Mouse (Mus musculus) stomach, embryonic 15.5 days (tissue): ENCODE measurements at regions not wholly inside any gene's neighbourhood (a gene's known extent, or its start where the extent isn't known, plus 50 kb on each side); places are given as distances from the start of the nearest gene placed in this dataset.

ENCODE experiments used
- ATAC-seq: fragments of 200-750 bp; cut with Nextera tagmentation; 2 replicates; pipeline ENCODE4 v1.8.0; 2017; ENCODE audit warnings: low read depth, moderate number of reproducible peaks, moderate TSS enrichment; ENCODE audit not compliant: insufficient read depth, low FRiP score
- H3K27ac ChIP-seq: fragments of 300-500 bp; sonication (generic); 2 replicates; pipeline ENCODE4 v1.5.1; 2015; ENCODE audit warnings: mild to moderate bottlenecking, inconsistent platforms
- H3K27me3 ChIP-seq: fragments of 300-500 bp; sonication (generic); replicated peaks from 2 replicates; pipeline ENCODE4 v1.6.1; 2015; ENCODE audit warnings: inconsistent platforms
- H3K36me3 ChIP-seq: fragments of 300-500 bp; sonication (generic); 2 replicates; pipeline ENCODE4 v1.6.1; 2015; ENCODE audit warnings: inconsistent platforms
- H3K4me1 ChIP-seq: fragments of 300-500 bp; sonication (generic); 2 replicates; pipeline ENCODE4 v1.6.1; 2015; ENCODE audit warnings: inconsistent platforms
- H3K4me2 ChIP-seq: fragments of 300-500 bp; sonication (generic); 2 replicates; pipeline ENCODE4 v1.6.1; 2015; ENCODE audit warnings: mild to moderate bottlenecking, inconsistent platforms
- H3K4me3 ChIP-seq: fragments of 300-500 bp; sonication (generic); replicated peaks from 2 replicates; pipeline ENCODE4 v1.5.1; 2015; ENCODE audit warnings: inconsistent platforms
- H3K9ac ChIP-seq: fragments of 300-500 bp; sonication (generic); 2 replicates; pipeline ENCODE4 v1.6.1; 2015; ENCODE audit warnings: inconsistent platforms
- H3K9me3 ChIP-seq: fragments of 300-500 bp; sonication (generic); 2 replicates; pipeline ENCODE4 v1.6.1; 2016; ENCODE audit warnings: inconsistent platforms
- WGBS: fragments of 180-500 bp; shearing (Covaris S2); methylation state at CpG from one replicate; pipeline ENCODE4 v1.1.7; 2015; 5-methylcytosine and 5-hydroxymethylcytosine counted together

GRCm38 (mm10) chr7:71457409-71458103 is 106.3 kb upstream of the Gm10295 start:
- Histone ChIP-seq H3K36me3 (no peaks in the 10 kb centered on the region), H3K9me3 (no peaks in the 10 kb centered on the region), H3K4me1 (no peaks in the 10 kb centered on the region), H3K27me3 (no peaks in the 10 kb centered on the region), H3K27ac (no peak overlapping the region), H3K9ac (no peak overlapping the region), H3K4me2 (no peak overlapping the region), H3K4me3 (no peak overlapping the region)
- 76% methylated on average over 4 of the region's 4 CpGs for WGBS
- ATAC-seq = no peak

- WGBS = 55% methylated on average over 13 of the region's 13 CpGs
- no peak for ATAC-seq
- Histone ChIP-seq H3K27ac (no peak overlapping the region), H3K4me1 (no peaks in the 10 kb centered on the region), H3K36me3 (no peaks in the 10 kb centered on the region), H3K9ac (no peak overlapping the region), H3K4me3 (no peak overlapping the region), H3K4me2 (peak overlapping the region; percentile 9), H3K9me3 (no peaks in the 10 kb centered on the region), H3K27me3 (no peaks in the 10 kb centered on the region)
Measured at GRCm38 (mm10) chr7:71456421-71456820, 105.1 kb upstream of the Gm10295 start.

- 87% methylated on average over 11 of the region's 11 CpGs for WGBS
- no peaks in the 10 kb centered on the region for H3K4me1 ChIP-seq
- H3K4me3 ChIP-seq = no peak overlapping the region
- H3K27ac ChIP-seq = no peak overlapping the region
- no peak overlapping the region for H3K9ac ChIP-seq
- ATAC-seq = no peak
- no peaks in the 10 kb centered on the region for H3K9me3 ChIP-seq
- no peaks in the 10 kb centered on the region for H3K36me3 ChIP-seq
- H3K4me2 ChIP-seq = no peak overlapping the region
- H3K27me3 ChIP-seq = no peaks in the 10 kb centered on the region
Measured at GRCm38 (mm10) chr7:71440330-71441240, 89.3 kb upstream of the Gm10295 start.

GRCm38 (mm10) chr7:71425982-71426381 is 74.7 kb upstream of the Gm10295 start:
- no peak for ATAC-seq
- Histone ChIP-seq H3K4me3 (no peak overlapping the region), H3K4me2 (no peak overlapping the region), H3K9ac (no peak overlapping the region), H3K27ac (no peak overlapping the region), H3K27me3 (no peaks in the 10 kb centered on the region), H3K4me1 (no peaks in the 10 kb centered on the region), H3K9me3 (no peaks in the 10 kb centered on the region), H3K36me3 (no peaks in the 10 kb centered on the region)
- 41% methylated on average over 2 of the region's 2 CpGs for WGBS

- H3K27ac ChIP-seq = no peak overlapping the region
- ATAC-seq = no peak
- WGBS = 48% methylated on average over 5 of the region's 5 CpGs
- no peak overlapping the region for H3K4me3 ChIP-seq
- no peak overlapping the region for H3K9ac ChIP-seq
- H3K4me1 ChIP-seq = no peaks in the 10 kb centered on the region
- H3K27me3 ChIP-seq = no peaks in the 10 kb centered on the region
- H3K36me3 ChIP-seq = no peaks in the 10 kb centered on the region
- no peak overlapping the region for H3K4me2 ChIP-seq
- H3K9me3 ChIP-seq = no peaks in the 10 kb centered on the region
Measured at GRCm38 (mm10) chr7:71419261-71419660, 68.0 kb upstream of the Gm10295 start.

- Histone ChIP-seq H3K4me3 (no peak overlapping the region), H3K4me2 (no peak overlapping the region), H3K27ac (no peak overlapping the region), H3K9ac (no peak overlapping the region), H3K27me3 (no peaks in the 10 kb centered on the region), H3K36me3 (no peaks in the 10 kb centered on the region), H3K4me1 (no peaks in the 10 kb centered on the region), H3K9me3 (no peaks in the 10 kb centered on the region)
- ATAC-seq = peak; percentile 60; the same call in 1 of the 2 replicates
- 48% methylated on average over 3 of the region's 3 CpGs for WGBS
Measured at GRCm38 (mm10) chr7:71418856-71419255, 67.6 kb upstream of the Gm10295 start.

GRCm38 (mm10) chr7:71414756-71415155 is 63.5 kb upstream of the Gm10295 start:
- no peak for ATAC-seq
- WGBS = 69% methylated on average over 2 of the region's 2 CpGs

GRCm38 (mm10) chr7:71413121-71413520 is 61.8 kb upstream of the Gm10295 start:
- H3K9me3 ChIP-seq = no peaks in the 10 kb centered on the region
- ATAC-seq = no peak
- H3K36me3 ChIP-seq = no peaks in the 10 kb centered on the region
- no peak overlapping the region for H3K27ac ChIP-seq
- H3K9ac ChIP-seq = no peak overlapping the region
- H3K4me3 ChIP-seq = no peak overlapping the region
- H3K4me1 ChIP-seq = peaks cover 12% of the 10 kb centered on the region
- no peaks in the 10 kb centered on the region for H3K27me3 ChIP-seq
- no peak overlapping the region for H3K4me2 ChIP-seq
- WGBS = 66% methylated on average over 6 of the region's 6 CpGs

More at GRCm38 (mm10) chr7:71414756-71415155, 63.5 kb upstream of the Gm10295 start:
- H3K9ac ChIP-seq = no peak overlapping the region
- H3K4me2 ChIP-seq = no peak overlapping the region
- peaks cover 11% of the 10 kb centered on the region for H3K4me1 ChIP-seq
- no peaks in the 10 kb centered on the region for H3K27me3 ChIP-seq
- H3K27ac ChIP-seq = no peak overlapping the region
- no peaks in the 10 kb centered on the region for H3K36me3 ChIP-seq
- H3K9me3 ChIP-seq = no peaks in the 10 kb centered on the region
- H3K4me3 ChIP-seq = no peak overlapping the region

GRCm38 (mm10) chr7:71412079-71412478 is 60.8 kb upstream of the Gm10295 start:
- Histone ChIP-seq H3K36me3 (no peaks in the 10 kb centered on the region), H3K27me3 (no peaks in the 10 kb centered on the region), H3K27ac (peak overlapping the region; percentile 86), H3K4me3 (peak overlapping the region; percentile 36), H3K9me3 (no peaks in the 10 kb centered on the region), H3K4me2 (peak overlapping the region; percentile 61), H3K9ac (no peak overlapping the region), H3K4me1 (peaks cover 12% of the 10 kb centered on the region)
- WGBS = 1% methylated on average over 12 of the region's 12 CpGs
- ATAC-seq = peak; percentile 60; the same call in 1 of the 2 replicates

GRCm38 (mm10) chr7:71411293-71412011 is 60.2 kb upstream of the Gm10295 start:
- Histone ChIP-seq H3K36me3 (no peaks in the 10 kb centered on the region), H3K27ac (peak overlapping the region; percentile 86), H3K9ac (no peak overlapping the region), H3K9me3 (no peaks in the 10 kb centered on the region), H3K27me3 (no peaks in the 10 kb centered on the region), H3K4me1 (peaks cover 12% of the 10 kb centered on the region), H3K4me2 (peak overlapping the region; percentile 61), H3K4me3 (peak overlapping the region; percentile 36)
- WGBS = 10% methylated on average over 14 of the region's 14 CpGs
- ATAC-seq = peak; percentile 53

GRCm38 (mm10) chr7:71409903-71410302 is 58.6 kb upstream of the Gm10295 start:
- Histone ChIP-seq H3K36me3 (no peaks in the 10 kb centered on the region), H3K4me2 (no peak overlapping the region), H3K9me3 (no peaks in the 10 kb centered on the region), H3K9ac (no peak overlapping the region), H3K4me3 (no peak overlapping the region), H3K4me1 (peaks cover 12% of the 10 kb centered on the region), H3K27ac (peak overlapping the region; percentile 51), H3K27me3 (no peaks in the 10 kb centered on the region)
- WGBS = 56% methylated on average over 9 of the region's 9 CpGs
- ATAC-seq = no peak
